Mouse (Mus musculus): ENCODE data around the gene Phf2. TPM values are rescaled to one million over a fixed set of nuclear protein-coding genes. Genes with fewer than 3 reads are reported as not detected.
A peak's percentile ranks its signal among the peaks of the same experiment; 100 is the strongest.

Phf2 gene
- polyA plus RNA-seq, 1 experiment from 2014 or later: 6.1 TPM

DNA sequence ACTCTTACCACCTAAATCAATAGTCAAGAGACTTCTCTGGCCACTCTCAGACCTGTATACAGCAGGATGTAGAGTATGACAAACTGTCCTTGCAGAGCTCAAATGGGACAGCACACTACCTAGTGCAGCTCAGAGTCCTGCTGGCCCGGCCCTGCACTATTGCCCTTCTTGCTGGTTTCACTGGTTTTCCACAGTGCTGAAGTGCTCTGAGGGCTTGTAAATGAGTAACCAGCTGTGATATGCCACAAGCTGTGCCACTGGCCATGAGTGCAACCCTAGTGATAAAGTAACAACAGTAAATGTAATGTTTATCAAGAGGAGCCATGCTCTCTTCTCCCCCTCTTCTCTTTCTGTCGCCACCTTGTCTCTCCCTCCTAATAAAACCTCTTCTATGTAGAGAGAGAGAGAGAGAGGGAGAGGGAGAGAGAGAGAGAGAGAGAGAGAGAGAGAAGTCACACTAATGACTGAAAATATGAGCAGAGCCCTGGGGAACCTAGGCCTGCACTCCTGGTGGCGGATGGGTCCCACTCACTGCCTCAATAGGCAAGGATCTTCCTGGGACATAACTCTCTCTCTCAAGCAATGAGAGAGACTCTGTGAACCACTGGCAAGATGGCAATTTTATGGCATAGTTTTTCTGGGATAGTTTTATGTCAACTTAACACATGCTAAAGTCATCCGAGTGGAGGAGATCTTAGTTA lies 19.5 kb upstream of the Phf2 start:
- ATAC-seq: no peak
- Histone ChIP-seq H3K27ac (ENCODE audit: low read depth, low read length) (no peak overlapping the region), H3K4me1 (ENCODE audit: control insufficient read depth, insufficient read depth, low read depth, low read length) (no peaks in the 10 kb centered on the region), H3K36me3 (ENCODE audit: control insufficient read depth, insufficient read depth, low read length) (peaks cover 28% of the 10 kb centered on the region), H3K9ac (ENCODE audit: low read depth, low read length) (no peak overlapping the region), H3K27me3 (replicated peaks; ENCODE audit: control insufficient read depth, insufficient read depth, low read length) (no peaks in the 10 kb centered on the region), H3K4me3 (ENCODE audit: low read length) (no peak overlapping the region), H3K9me3 (ENCODE audit: control insufficient read depth, low read length) (no peaks in the 10 kb centered on the region), H3K4me2 (ENCODE audit: low read length) (no peak overlapping the region)
- 91% methylated on average over 4 of the region's 4 CpGs for WGBS

DNA sequence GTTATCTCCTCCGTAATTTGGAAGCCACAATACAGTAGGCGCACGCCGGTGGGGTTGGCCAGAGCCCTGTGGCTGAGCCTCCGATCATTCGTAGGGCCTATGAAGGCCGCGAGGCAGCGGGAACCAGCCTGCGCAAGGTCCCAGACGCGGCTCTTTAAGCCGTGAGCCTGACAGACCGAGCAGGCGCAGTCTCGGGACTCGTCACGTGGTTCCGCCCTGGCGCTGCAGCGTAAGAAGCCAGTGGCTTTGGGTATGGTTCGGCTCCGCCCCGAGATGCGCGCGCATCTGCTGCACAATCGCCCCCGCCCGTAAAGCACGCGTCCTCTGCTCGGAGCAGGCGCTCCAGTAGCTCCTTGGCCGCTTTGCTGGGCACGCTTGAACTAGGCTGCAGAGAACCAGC lies 7.6 kb upstream of the Phf2 start:
- peaks cover 9% of the 10 kb centered on the region for H3K4me1 ChIP-seq (ENCODE audit: control insufficient read depth, insufficient read depth, low read depth, low read length)
- ATAC-seq: peak; percentile 99
- H3K27ac ChIP-seq (ENCODE audit: low read depth, low read length): peak overlapping the region; percentile 87
- H3K36me3 ChIP-seq (ENCODE audit: control insufficient read depth, insufficient read depth, low read length): peaks cover 13% of the 10 kb centered on the region
- under 1% methylated on average over 36 of the region's 36 CpGs for WGBS
- no peaks in the 10 kb centered on the region for H3K27me3 ChIP-seq (replicated peaks; ENCODE audit: control insufficient read depth, insufficient read depth, low read length)
- peak overlapping the region; percentile 50 for H3K4me3 ChIP-seq (ENCODE audit: low read length)
- peak overlapping the region; percentile 76 for H3K4me2 ChIP-seq (ENCODE audit: low read length)
- H3K9ac ChIP-seq (ENCODE audit: low read depth, low read length): peak overlapping the region; percentile 79
- H3K9me3 ChIP-seq (ENCODE audit: control insufficient read depth, low read length): no peaks in the 10 kb centered on the region

DNA sequence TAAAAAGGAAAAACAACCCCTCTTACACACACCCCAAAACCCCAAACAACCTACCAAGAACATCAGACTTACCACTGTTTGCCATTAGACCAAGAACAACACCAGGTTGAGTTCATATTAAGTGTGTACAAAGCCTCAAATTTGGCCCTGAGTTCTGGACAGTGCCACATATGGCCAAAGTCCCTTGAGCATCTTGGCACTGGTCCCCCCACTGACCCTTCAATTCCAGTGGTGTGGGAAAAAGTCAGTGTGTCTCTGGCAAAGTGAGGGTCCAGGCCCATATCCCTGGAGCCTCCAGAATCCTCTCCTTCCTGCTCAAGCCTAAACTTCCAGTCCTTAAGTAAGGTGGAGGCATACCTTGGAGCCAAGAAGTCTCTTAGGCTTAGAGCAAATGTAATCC lies 6.9 kb upstream of the Phf2 start:
- Histone ChIP-seq H3K4me2 (ENCODE audit: low read length) (peak overlapping the region; percentile 76), H3K4me1 (ENCODE audit: control insufficient read depth, insufficient read depth, low read depth, low read length) (peaks cover 9% of the 10 kb centered on the region), H3K27me3 (replicated peaks; ENCODE audit: control insufficient read depth, insufficient read depth, low read length) (no peaks in the 10 kb centered on the region), H3K36me3 (ENCODE audit: control insufficient read depth, insufficient read depth, low read length) (peaks cover 10% of the 10 kb centered on the region; the same call in 1 of the 2 replicates), H3K9ac (ENCODE audit: low read depth, low read length) (peak overlapping the region; percentile 79), H3K9me3 (ENCODE audit: control insufficient read depth, low read length) (no peaks in the 10 kb centered on the region), H3K4me3 (ENCODE audit: low read length) (peak overlapping the region; percentile 50), H3K27ac (ENCODE audit: low read depth, low read length) (peak overlapping the region; percentile 87; the same call in 1 of the 2 replicates)
- no peak for ATAC-seq

DNA sequence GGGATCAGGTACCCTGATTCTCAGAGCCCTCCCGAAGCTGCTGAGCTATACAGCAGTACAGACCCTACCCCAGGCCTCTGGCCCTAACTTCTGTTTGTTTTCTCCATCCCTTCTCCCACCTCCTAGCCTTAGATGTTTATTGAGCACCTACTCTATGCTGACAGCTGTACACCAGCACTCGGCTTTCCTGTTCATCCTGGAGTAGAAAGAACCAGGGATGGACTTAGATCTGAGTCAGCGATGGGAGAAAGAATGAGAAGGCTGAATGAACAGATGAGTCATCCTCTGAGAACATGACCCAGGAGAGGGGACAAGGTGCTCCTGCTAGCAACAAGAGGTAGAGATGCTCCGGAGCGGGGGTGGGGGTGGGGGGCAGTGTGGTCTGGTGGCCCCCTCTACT lies 1.8 kb upstream of the Phf2 start:
- 84% methylated on average over 5 of the region's 5 CpGs for WGBS
- Histone ChIP-seq H3K9ac (ENCODE audit: low read depth, low read length) (no peak overlapping the region), H3K4me3 (ENCODE audit: low read length) (no peak overlapping the region), H3K4me2 (ENCODE audit: low read length) (no peak overlapping the region), H3K4me1 (ENCODE audit: control insufficient read depth, insufficient read depth, low read depth, low read length) (peaks cover 23% of the 10 kb centered on the region), H3K27me3 (replicated peaks; ENCODE audit: control insufficient read depth, insufficient read depth, low read length) (no peaks in the 10 kb centered on the region), H3K9me3 (ENCODE audit: control insufficient read depth, low read length) (no peaks in the 10 kb centered on the region), H3K36me3 (ENCODE audit: control insufficient read depth, insufficient read depth, low read length) (no peaks in the 10 kb centered on the region), H3K27ac (ENCODE audit: low read depth, low read length) (no peak overlapping the region)
- no peak for ATAC-seq

DNA sequence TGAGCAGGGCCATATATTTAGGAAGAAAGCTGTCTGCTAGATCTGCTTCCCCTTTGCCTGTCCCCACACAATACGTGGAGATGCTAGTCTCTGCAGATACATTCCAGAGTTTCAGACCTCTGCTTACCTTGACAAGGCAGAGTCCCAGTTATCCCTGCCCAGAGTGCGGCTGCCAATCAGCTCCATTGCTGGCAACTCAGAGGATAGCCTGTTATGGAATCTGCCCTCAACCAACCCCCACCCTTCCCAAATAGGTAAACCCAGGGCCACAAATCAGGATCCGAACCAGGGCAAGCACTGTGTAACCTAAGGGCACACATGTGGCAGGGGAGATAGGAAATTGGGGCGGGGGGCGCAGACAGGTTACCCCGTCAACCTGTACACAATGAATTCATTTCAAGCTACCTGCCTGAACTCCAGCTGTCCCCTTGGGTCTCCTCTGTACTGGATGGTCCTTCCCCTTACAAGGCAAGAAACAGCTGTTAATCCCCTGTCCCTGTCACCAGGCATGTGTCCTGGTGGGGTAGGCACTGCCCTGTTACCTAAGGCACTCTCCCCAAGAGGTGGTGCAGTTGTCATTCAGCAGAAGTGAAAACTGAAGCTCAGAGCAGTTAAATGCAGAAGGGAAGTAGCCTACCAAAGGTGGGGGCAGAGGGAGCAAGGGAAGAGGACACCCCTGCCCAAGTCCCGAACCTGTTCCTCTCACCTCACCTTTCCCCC lies 1.1 kb upstream of the Phf2 start:
- H3K36me3 ChIP-seq (ENCODE audit: control insufficient read depth, insufficient read depth, low read length): no peaks in the 10 kb centered on the region
- H3K9me3 ChIP-seq (ENCODE audit: control insufficient read depth, low read length): no peaks in the 10 kb centered on the region
- 67% methylated on average over 7 of the region's 7 CpGs for WGBS
- no peak overlapping the region for H3K27ac ChIP-seq (ENCODE audit: low read depth, low read length)
- H3K4me1 ChIP-seq (ENCODE audit: control insufficient read depth, insufficient read depth, low read depth, low read length): peaks cover 20% of the 10 kb centered on the region
- H3K9ac ChIP-seq (ENCODE audit: low read depth, low read length): peak overlapping the region; percentile 97; the same call in 1 of the 2 replicates
- H3K4me3 ChIP-seq (ENCODE audit: low read length): peak overlapping the region; percentile 92
- H3K4me2 ChIP-seq (ENCODE audit: low read length): peak overlapping the region; percentile 81
- no peaks in the 10 kb centered on the region for H3K27me3 ChIP-seq (replicated peaks; ENCODE audit: control insufficient read depth, insufficient read depth, low read length)
- no peak for ATAC-seq

DNA sequence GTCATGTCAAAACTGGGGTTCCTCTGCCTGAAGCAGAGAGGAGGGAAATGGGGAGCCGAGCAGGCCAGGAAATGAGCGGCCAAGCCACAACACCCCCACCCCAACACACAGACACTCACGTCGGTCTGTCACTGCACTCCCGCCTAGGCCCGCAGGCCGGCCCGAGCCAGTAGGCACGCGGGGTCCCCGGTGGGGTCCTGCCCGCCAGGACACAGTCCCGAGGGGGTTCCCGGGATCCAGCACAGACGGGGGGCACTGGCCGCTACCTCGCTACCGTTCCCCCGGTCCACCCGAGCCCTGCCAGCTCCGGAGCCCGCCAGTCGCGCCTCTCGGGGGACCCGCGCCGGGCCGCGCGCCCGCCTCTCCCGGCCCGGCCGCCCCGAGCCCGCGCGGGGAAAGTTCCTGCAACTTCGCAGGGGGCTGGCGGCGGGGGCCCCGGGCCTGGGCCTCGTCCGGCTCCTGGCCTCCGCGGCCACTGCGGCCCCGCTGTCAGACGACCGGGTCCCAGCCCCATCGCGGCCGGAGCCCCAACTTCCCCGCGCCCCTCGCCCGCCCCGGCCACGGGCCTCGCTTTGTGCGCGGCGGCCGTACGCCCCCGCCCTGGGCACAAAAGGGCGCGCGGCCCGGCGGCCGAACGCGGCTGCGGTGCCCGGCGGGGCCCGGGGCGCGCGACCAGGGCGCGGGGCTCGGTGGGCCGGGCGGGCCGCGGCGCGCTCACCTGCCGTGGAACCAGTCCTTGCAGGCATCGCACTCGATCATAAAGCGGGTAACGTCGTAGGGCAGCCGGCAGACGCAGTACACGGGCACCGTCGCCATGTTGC lies 759 bp downstream of the Phf2 start:
- under 1% methylated on average over 37 of the region's 102 CpGs for WGBS

DNA sequence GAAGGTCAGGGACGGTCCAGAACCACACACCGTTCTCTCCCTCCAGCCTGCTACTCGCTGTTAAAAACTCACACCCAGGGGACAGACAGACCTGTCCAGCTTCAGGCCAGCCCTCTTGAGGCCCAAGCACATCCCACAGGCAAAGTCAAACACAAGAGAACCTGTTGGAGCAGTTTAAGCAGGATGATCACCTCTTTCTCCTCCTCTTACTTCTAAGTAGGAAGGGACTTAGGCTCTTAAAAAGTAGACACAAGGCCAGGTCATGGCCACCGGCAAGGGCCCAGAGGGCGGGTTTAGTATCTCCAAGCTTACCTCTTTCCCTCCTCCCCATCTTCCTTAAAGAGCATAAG lies 1.3 kb downstream of the Phf2 start:
- Histone ChIP-seq H3K4me1 (ENCODE audit: control insufficient read depth, insufficient read depth, low read depth, low read length) (peaks cover 20% of the 10 kb centered on the region), H3K9me3 (ENCODE audit: control insufficient read depth, low read length) (no peaks in the 10 kb centered on the region), H3K4me2 (ENCODE audit: low read length) (peak overlapping the region; percentile 89), H3K9ac (ENCODE audit: low read depth, low read length) (peak overlapping the region; percentile 97), H3K27me3 (replicated peaks; ENCODE audit: control insufficient read depth, insufficient read depth, low read length) (no peaks in the 10 kb centered on the region), H3K36me3 (ENCODE audit: control insufficient read depth, insufficient read depth, low read length) (no peaks in the 10 kb centered on the region), H3K4me3 (ENCODE audit: low read length) (peak overlapping the region; percentile 92), H3K27ac (ENCODE audit: low read depth, low read length) (peak overlapping the region; percentile 69)
- 5% methylated on average over 5 of the region's 5 CpGs for WGBS
- no peak for ATAC-seq

More for the DNA sequence above, 759 bp downstream of the Phf2 start:
- peak; percentile 31 for ATAC-seq
- Histone ChIP-seq H3K4me2 (ENCODE audit: low read length) (peak overlapping the region; percentile 89), H3K4me1 (ENCODE audit: control insufficient read depth, insufficient read depth, low read depth, low read length) (peaks cover 20% of the 10 kb centered on the region), H3K27me3 (replicated peaks; ENCODE audit: control insufficient read depth, insufficient read depth, low read length) (no peaks in the 10 kb centered on the region), H3K27ac (ENCODE audit: low read depth, low read length) (peak overlapping the region; percentile 69), H3K9me3 (ENCODE audit: control insufficient read depth, low read length) (no peaks in the 10 kb centered on the region), H3K4me3 (ENCODE audit: low read length) (peak overlapping the region; percentile 92), H3K9ac (ENCODE audit: low read depth, low read length) (peak overlapping the region; percentile 97), H3K36me3 (ENCODE audit: control insufficient read depth, insufficient read depth, low read length) (no peaks in the 10 kb centered on the region)

DNA sequence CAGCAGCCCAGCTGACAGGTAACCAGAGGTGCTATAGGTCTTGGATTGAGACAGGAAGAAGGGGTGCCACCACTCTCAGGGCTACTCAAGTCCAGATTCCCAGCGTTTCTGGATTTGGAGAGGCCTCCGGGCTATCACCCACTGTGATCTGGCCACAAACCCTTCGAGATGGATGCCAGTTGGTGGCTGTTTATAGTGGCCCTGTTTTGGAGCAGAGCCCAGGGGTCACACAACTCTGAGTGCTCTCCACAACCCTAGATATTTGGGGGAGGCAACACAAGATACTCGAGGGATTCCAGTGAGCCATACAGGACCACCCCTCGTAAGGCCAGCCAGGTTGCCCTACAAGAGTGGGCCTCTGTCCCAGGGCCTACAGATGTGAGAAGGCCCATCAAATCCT lies 1.8 kb downstream of the Phf2 start:
- Histone ChIP-seq H3K27ac (ENCODE audit: low read depth, low read length) (peak overlapping the region; percentile 24; the same call in 1 of the 2 replicates), H3K36me3 (ENCODE audit: control insufficient read depth, insufficient read depth, low read length) (no peaks in the 10 kb centered on the region), H3K4me3 (ENCODE audit: low read length) (peak overlapping the region; percentile 92), H3K4me2 (ENCODE audit: low read length) (peak overlapping the region; percentile 89), H3K4me1 (ENCODE audit: control insufficient read depth, insufficient read depth, low read depth, low read length) (peaks cover 20% of the 10 kb centered on the region), H3K9ac (ENCODE audit: low read depth, low read length) (peak overlapping the region; percentile 97), H3K27me3 (replicated peaks; ENCODE audit: control insufficient read depth, insufficient read depth, low read length) (no peaks in the 10 kb centered on the region), H3K9me3 (ENCODE audit: control insufficient read depth, low read length) (no peaks in the 10 kb centered on the region)
- no peak for ATAC-seq
- WGBS: 18% methylated on average over 5 of the region's 5 CpGs
